7 mouse cellular contexts compared by ENCODE assay signal in the genomic region with DNA sequence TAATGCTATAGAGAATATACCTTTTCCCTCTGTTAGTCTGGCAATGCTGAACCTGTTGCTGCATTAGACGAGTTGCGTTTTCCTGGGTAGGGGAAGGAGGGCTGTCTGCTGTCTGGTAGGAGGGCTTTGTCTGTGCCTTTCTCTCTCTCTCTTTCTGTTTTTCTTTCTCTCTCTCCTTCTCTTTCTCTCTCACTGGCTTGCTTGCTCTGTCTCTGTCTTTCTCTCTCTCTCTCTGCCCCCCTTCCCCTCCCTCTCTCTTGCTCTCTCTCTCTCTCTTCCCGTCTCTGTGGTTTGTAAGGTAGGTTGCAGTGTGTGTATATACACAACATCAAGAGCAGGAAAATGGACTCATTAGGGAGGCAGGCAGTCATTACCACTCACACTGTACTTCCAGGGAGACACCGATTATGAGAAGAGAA. TPM values are rescaled to one million over a fixed set of nuclear protein-coding genes. Genes with fewer than 3 reads are reported as not detected.
DNase-seq lines count a peak whose midpoint lies in the region; ATAC-seq and TF ChIP-seq lines count a peak whose summit lies in the region.

No protein-coding gene starts in this region.

- H3K27ac ChIP-seq in embryonic facial prominence, embryonic 15.5 days (replicated peaks) = peak overlapping the region; percentile 79
- H3K27ac ChIP-seq in hindbrain, embryonic 13.5 days = no peak overlapping the region
- H3K27ac ChIP-seq in limb, embryonic 14.5 days (replicated peaks; ENCODE audit: low read depth, low read length) = peak overlapping the region; percentile 3
- peak overlapping the region; percentile 19 for H3K27ac ChIP-seq in midbrain, embryonic 16.5 days (ENCODE audit: low read length)

- peak; percentile 62 for DNase-seq in A20 (ENCODE audit: low read depth, low spot score)
- peak; percentile 84 for DNase-seq in Muller cell, postnatal 12 days (ENCODE audit: inconsistent ontology term)
- no peak for DNase-seq in limb, embryonic 14.5 days (ENCODE audit: low spot score)
- DNase-seq in yolk sac, embryonic 10.5 days (ENCODE audit: low spot score) = peak; percentile 4

- H3K9me3 ChIP-seq in embryonic facial prominence, embryonic 15.5 days (replicated peaks) = no peaks in the 10 kb centered on the region
- H3K9me3 ChIP-seq in hindbrain, embryonic 13.5 days = no peaks in the 10 kb centered on the region
- H3K9me3 ChIP-seq in limb, embryonic 14.5 days (ENCODE audit: control insufficient read depth, low read length) = no peaks in the 10 kb centered on the region
- no peaks in the 10 kb centered on the region for H3K9me3 ChIP-seq in midbrain, embryonic 16.5 days (replicated peaks; ENCODE audit: control insufficient read depth, low read length, poor library complexity, severe bottlenecking)

- no peaks in the 10 kb centered on the region for H3K36me3 ChIP-seq in embryonic facial prominence, embryonic 15.5 days
- no peaks in the 10 kb centered on the region for H3K36me3 ChIP-seq in hindbrain, embryonic 13.5 days
- H3K36me3 ChIP-seq in limb, embryonic 14.5 days (ENCODE audit: control insufficient read depth, insufficient read depth, low read length) = no peaks in the 10 kb centered on the region
- H3K36me3 ChIP-seq in midbrain, embryonic 16.5 days (ENCODE audit: control insufficient read depth, insufficient read depth, low read length) = no peaks in the 10 kb centered on the region

- H3K4me1 ChIP-seq in embryonic facial prominence, embryonic 15.5 days = peaks cover 14% of the 10 kb centered on the region
- H3K4me1 ChIP-seq in hindbrain, embryonic 13.5 days (replicated peaks) = no peaks in the 10 kb centered on the region; the same call in 1 of the 2 replicates
- peaks cover 11% of the 10 kb centered on the region; the same call in 1 of the 2 replicates for H3K4me1 ChIP-seq in limb, embryonic 14.5 days (ENCODE audit: control insufficient read depth, insufficient read depth, low read length)
- peaks cover 3% of the 10 kb centered on the region; the same call in 1 of the 2 replicates for H3K4me1 ChIP-seq in midbrain, embryonic 16.5 days (ENCODE audit: control insufficient read depth, insufficient read depth, low read length)

- H3K4me3 ChIP-seq in embryonic facial prominence, embryonic 15.5 days (replicated peaks) = peak overlapping the region; percentile 34
- H3K4me3 ChIP-seq in hindbrain, embryonic 13.5 days = peak overlapping the region; percentile 20
- peak overlapping the region; percentile 24 for H3K4me3 ChIP-seq in limb, embryonic 14.5 days (replicated peaks; ENCODE audit: low read length)
- peak overlapping the region; percentile 22 for H3K4me3 ChIP-seq in midbrain, embryonic 16.5 days (ENCODE audit: low read depth, low read length)

- no peak for TF ChIP-seq POLR2A in limb, embryonic 14.5 days (IDR thresholded peaks at IDR 0.05; ENCODE audit: borderline replicate concordance, extremely low read depth, insufficient read depth, insufficient read length)

- H3K9ac ChIP-seq in embryonic facial prominence, embryonic 15.5 days = no peak overlapping the region
- peak overlapping the region; percentile 43; the same call in 1 of the 2 replicates for H3K9ac ChIP-seq in hindbrain, embryonic 13.5 days
- peak overlapping the region; percentile 36 for H3K9ac ChIP-seq in limb, embryonic 14.5 days (ENCODE audit: low read depth, low read length, severe bottlenecking)
- H3K9ac ChIP-seq in midbrain, embryonic 16.5 days (ENCODE audit: low read depth, low read length) = peak overlapping the region; percentile 5; the same call in 1 of the 2 replicates

- H3K27me3 ChIP-seq in embryonic facial prominence, embryonic 15.5 days = no peaks in the 10 kb centered on the region
- H3K27me3 ChIP-seq in hindbrain, embryonic 13.5 days = no peaks in the 10 kb centered on the region
- no peaks in the 10 kb centered on the region for H3K27me3 ChIP-seq in limb, embryonic 14.5 days (ENCODE audit: control insufficient read depth, insufficient read depth, low read length)
- H3K27me3 ChIP-seq in midbrain, embryonic 16.5 days (ENCODE audit: control insufficient read depth, insufficient read depth, low read depth, low read length) = no peaks in the 10 kb centered on the region

- peak; percentile 81 for ATAC-seq in embryonic facial prominence, embryonic 15.5 days (ENCODE audit: insufficient number of reproducible peaks, low FRiP score, low TSS enrichment, low read depth)
- ATAC-seq in hindbrain, embryonic 13.5 days (ENCODE audit: low FRiP score) = no peak
- ATAC-seq in limb, embryonic 14.5 days (ENCODE audit: low FRiP score, low read depth) = peak; percentile 41; the same call in 1 of the 2 replicates
- ATAC-seq in midbrain, embryonic 16.5 days = peak; percentile 68

- 23% methylated on average over 4 of the region's 4 CpGs for WGBS in embryonic facial prominence, embryonic 15.5 days
- WGBS in hindbrain, embryonic 13.5 days = 42% methylated on average over 4 of the region's 4 CpGs
- WGBS in limb, embryonic 14.5 days = 23% methylated on average over 4 of the region's 4 CpGs
- whole genome bisulfite sequencing in midbrain, embryonic 16.5 days = 24% methylated on average over 4 of the region's 4 CpGs

- H3K4me2 ChIP-seq in embryonic facial prominence, embryonic 15.5 days (replicated peaks) = peak overlapping the region; percentile 42
- peak overlapping the region; percentile 32 for H3K4me2 ChIP-seq in hindbrain, embryonic 13.5 days
- H3K4me2 ChIP-seq in limb, embryonic 14.5 days (replicated peaks; ENCODE audit: low read depth, low read length, severe bottlenecking) = peak overlapping the region; percentile 34
- H3K4me2 ChIP-seq in midbrain, embryonic 16.5 days (ENCODE audit: low read length) = peak overlapping the region; percentile 44

RNA-seq across cellular contexts. Expression of a gene that starts 31.6 kb away (rescaled TPM):
- 22.4 and 24.0 TPM in 2 replicates for polyA plus RNA-seq in embryonic facial prominence, embryonic 15.5 days (2015; fragmentation: Nextera tagmentation; extraction: Ambion mirVana)
- polyA plus RNA-seq in hindbrain, embryonic 13.5 days (2015; fragmentation: Nextera tagmentation; extraction: Ambion mirVana) = 61.5 and 65.7 TPM in 2 replicates
- polyA plus RNA-seq in limb, embryonic 14.5 days (2012; rRNA removed) = 2.5 and 3.6 TPM in 2 replicates
- 17.6 and 20.2 TPM in 2 replicates for polyA plus RNA-seq in limb, embryonic 14.5 days (2014; fragmentation: Nextera tagmentation; extraction: Ambion mirVana)
- 60.7 and 66.9 TPM in 2 replicates for polyA plus RNA-seq in midbrain, embryonic 16.5 days (2015; fragmentation: Nextera tagmentation; extraction: Ambion mirVana)
